Mouse (Mus musculus) heart, embryonic 15.5 days (tissue): ENCODE measurements at regions not wholly inside any gene's neighbourhood (a gene's known extent, or its start where the extent isn't known, plus 50 kb on each side); places are given as distances from the start of the nearest gene placed in this dataset.
A peak's percentile ranks its signal among the peaks of the same experiment; 100 is the strongest.

Experiments used
- ATAC-seq: fragments of 200-750 bp; cut with Nextera tagmentation; replicated peaks from 2 replicates; pipeline ENCODE4 v1.8.0; 2017; ENCODE audit warnings: low read depth, moderate TSS enrichment; ENCODE audit not compliant: insufficient number of reproducible peaks, insufficient read depth, low FRiP score
- H3K27ac ChIP-seq: fragments of 300-500 bp; sonication (generic); 2 replicates; pipeline ENCODE4 v1.5.1; 2015; ENCODE audit warnings: mild to moderate bottlenecking, inconsistent platforms
- H3K27me3 ChIP-seq: fragments of 300-500 bp; sonication (generic); 2 replicates; pipeline ENCODE4 v1.6.1; 2015; ENCODE audit warnings: inconsistent platforms
- H3K36me3 ChIP-seq: fragments of 300-500 bp; sonication (generic); 2 replicates; pipeline ENCODE4 v1.6.1; 2015; ENCODE audit warnings: mild to moderate bottlenecking, inconsistent platforms
- H3K4me1 ChIP-seq: fragments of 300-500 bp; sonication (generic); replicated peaks from 2 replicates; pipeline ENCODE4 v1.6.1; 2015; ENCODE audit warnings: inconsistent platforms
- H3K4me2 ChIP-seq: fragments of 300-500 bp; sonication (generic); 2 replicates; pipeline ENCODE4 v1.6.1; 2015; ENCODE audit warnings: inconsistent platforms, mild to moderate bottlenecking, moderate library complexity
- H3K4me3 ChIP-seq: fragments of 300-500 bp; sonication (generic); 2 replicates; pipeline ENCODE4 v1.5.1; 2015; ENCODE audit warnings: mild to moderate bottlenecking, inconsistent platforms
- H3K9ac ChIP-seq: fragments of 300-500 bp; sonication (generic); 2 replicates; pipeline ENCODE4 v1.6.1; 2015; ENCODE audit warnings: mild to moderate bottlenecking, inconsistent platforms
- H3K9me3 ChIP-seq: fragments of 300-500 bp; sonication (generic); replicated peaks from 2 replicates; pipeline ENCODE4 v1.6.1; 2016; ENCODE audit warnings: inconsistent platforms
- WGBS: fragments of 180-500 bp; shearing (Covaris S2); methylation state at CpG from one replicate; pipeline ENCODE4 v1.1.7; 2015; ENCODE audit warnings: mixed read lengths; 5-methylcytosine and 5-hydroxymethylcytosine counted together

DNA sequence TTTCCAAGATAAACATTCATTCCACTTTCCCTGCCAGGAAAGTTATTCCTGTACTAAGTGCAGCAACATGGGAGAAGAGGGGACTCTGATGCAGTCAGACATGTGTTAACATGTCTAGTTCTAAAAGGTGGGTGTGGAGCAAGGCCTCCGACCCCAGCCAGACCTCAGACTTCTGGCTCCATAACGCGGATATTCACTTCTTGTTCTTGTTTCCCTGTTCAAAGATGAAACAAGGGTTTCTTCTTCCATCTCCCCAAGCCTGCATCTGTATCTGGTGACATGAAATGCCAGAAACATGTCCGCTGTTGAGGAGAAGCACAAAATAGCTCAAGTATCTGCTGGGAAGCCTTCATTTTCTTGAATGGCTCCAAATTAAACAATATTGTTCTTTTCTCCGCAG, 147.6 kb upstream of the Nrp1 start:
- no peaks in the 10 kb centered on the region for H3K9me3 ChIP-seq
- H3K27ac ChIP-seq: peak overlapping the region; percentile 63
- H3K36me3 ChIP-seq: no peaks in the 10 kb centered on the region
- no peak overlapping the region for H3K4me2 ChIP-seq
- no peak for ATAC-seq
- H3K4me3 ChIP-seq: no peak overlapping the region
- H3K9ac ChIP-seq: no peak overlapping the region
- peaks cover 19% of the 10 kb centered on the region for H3K4me1 ChIP-seq
- no peaks in the 10 kb centered on the region for H3K27me3 ChIP-seq
- WGBS: 58% methylated on average over 5 of the region's 5 CpGs

DNA sequence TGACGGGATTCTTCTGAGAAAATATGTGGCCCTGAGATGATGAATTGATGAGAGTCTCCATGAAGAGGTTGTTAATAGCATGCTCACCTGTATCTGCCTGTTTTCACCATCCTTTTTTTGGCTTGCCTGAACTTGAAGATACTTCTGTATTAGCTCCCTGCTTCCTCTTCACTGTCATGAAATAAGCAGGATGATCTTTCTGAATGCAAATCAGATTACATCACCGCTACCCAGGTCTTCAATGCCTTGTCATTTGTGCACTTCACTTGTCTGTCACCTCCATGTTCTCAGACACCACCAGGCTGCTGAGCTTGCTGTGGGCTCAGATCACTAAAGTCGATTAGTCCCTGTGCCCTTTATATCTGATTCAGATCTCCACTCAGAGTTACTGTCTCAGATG, 146.2 kb upstream of the Nrp1 start:
- WGBS: 76% methylated on average over 3 of the region's 3 CpGs

DNA sequence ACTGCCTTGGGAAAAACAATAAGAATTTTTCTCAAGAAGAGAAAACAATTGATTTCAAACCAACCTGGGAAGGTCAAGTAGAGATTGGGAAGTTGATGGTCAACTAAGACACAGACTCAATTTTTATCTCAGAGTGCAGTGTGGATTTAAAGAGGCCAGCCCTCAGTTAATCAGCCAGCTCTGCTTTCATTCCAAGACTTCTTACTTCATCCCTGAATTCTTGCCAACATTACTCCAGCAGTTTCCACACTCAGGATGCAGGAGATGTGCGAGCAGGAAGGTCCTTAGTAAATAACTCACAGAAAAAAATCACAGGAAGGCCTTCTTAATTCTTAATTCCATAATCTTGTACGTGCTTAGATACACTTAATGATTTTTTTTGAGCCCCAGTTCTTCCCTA, 144.1 kb upstream of the Nrp1 start:
- peak overlapping the region; percentile 67 for H3K27ac ChIP-seq
- no peak overlapping the region for H3K9ac ChIP-seq
- H3K36me3 ChIP-seq: no peaks in the 10 kb centered on the region
- peaks cover 30% of the 10 kb centered on the region for H3K4me1 ChIP-seq
- H3K4me3 ChIP-seq: no peak overlapping the region
- H3K9me3 ChIP-seq: no peaks in the 10 kb centered on the region
- no peaks in the 10 kb centered on the region for H3K27me3 ChIP-seq
- no peak for ATAC-seq
- H3K4me2 ChIP-seq: no peak overlapping the region
- WGBS: 39% methylated on average over 2 of the region's 2 CpGs

More for the DNA sequence above, 146.2 kb upstream of the Nrp1 start:
- no peak for ATAC-seq
- no peak overlapping the region for H3K9ac ChIP-seq
- no peaks in the 10 kb centered on the region for H3K27me3 ChIP-seq
- H3K9me3 ChIP-seq: no peaks in the 10 kb centered on the region
- H3K4me1 ChIP-seq: peaks cover 19% of the 10 kb centered on the region
- H3K36me3 ChIP-seq: no peaks in the 10 kb centered on the region
- H3K4me2 ChIP-seq: no peak overlapping the region
- H3K27ac ChIP-seq: no peak overlapping the region
- H3K4me3 ChIP-seq: no peak overlapping the region

DNA sequence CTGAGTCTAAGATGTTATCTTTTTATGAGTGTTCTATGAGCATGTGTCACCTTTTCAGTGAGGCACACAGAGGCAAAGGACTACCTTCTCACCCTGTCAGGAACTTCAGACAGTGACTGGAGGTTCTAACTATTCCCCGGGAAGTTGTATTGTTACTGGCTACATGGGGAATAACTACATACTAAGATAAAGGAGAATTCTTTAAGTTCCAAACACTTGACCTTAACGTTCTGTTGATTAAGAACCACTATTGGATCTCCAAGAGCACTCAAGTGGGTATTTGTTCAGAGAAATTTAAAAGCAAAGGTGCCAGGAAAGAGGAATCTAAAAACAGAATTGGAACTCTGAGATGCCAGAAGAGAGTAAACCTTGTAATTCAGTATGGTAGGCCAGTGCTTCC, 139.5 kb upstream of the Nrp1 start:
- Histone ChIP-seq H3K4me2 (peak overlapping the region; percentile 16; the same call in 1 of the 2 replicates), H3K27me3 (no peaks in the 10 kb centered on the region), H3K9me3 (no peaks in the 10 kb centered on the region), H3K4me1 (peaks cover 40% of the 10 kb centered on the region), H3K9ac (no peak overlapping the region), H3K36me3 (no peaks in the 10 kb centered on the region), H3K4me3 (no peak overlapping the region), H3K27ac (peak overlapping the region; percentile 67)
- 24% methylated on average over 2 of the region's 2 CpGs for WGBS
- no peak for ATAC-seq

DNA sequence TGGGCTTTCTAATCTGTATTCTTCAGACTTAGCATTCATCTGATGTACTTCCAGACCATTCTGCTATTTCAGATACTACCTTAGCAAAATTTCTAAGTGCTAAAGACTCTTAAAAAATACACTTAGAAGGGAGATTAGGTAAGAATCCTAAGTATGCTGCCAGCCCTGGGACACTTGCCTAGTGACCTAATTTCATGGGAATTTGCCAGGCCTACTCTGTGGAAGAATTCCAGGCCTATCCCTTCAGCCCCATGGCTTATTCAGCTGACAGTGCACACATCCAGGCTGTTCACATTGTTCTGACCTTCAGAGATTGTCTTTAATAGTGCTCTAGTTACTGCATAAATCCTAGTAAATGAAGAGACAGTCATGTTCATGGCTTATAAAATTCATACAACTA, 138.9 kb upstream of the Nrp1 start:
- no peak overlapping the region for H3K9ac ChIP-seq
- peak overlapping the region; percentile 16; the same call in 1 of the 2 replicates for H3K4me2 ChIP-seq
- no peak overlapping the region for H3K4me3 ChIP-seq
- H3K4me1 ChIP-seq: peaks cover 34% of the 10 kb centered on the region
- no peaks in the 10 kb centered on the region for H3K27me3 ChIP-seq
- peak overlapping the region; percentile 67 for H3K27ac ChIP-seq
- H3K36me3 ChIP-seq: no peaks in the 10 kb centered on the region
- ATAC-seq: peak; percentile 91
- no peaks in the 10 kb centered on the region for H3K9me3 ChIP-seq

DNA sequence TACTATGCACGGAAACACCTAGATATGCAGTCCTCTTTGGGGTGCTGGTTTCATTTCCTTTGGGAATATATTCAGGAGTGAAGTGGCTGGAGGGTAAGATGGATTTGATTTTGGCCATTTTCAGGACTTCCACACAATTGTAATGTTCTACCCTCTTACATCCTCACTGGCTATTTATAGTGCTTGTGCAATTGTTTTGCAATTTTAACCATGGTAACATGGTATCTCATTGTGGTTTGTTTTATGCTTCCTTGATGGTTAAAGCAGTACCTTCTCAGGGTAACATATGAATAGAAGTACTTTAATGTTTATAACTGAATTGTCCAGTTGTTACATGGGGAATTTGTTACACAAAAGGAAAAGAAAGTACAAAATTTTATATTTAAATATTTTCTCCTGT, 135.3 kb upstream of the Nrp1 start:
- H3K27me3 ChIP-seq: no peaks in the 10 kb centered on the region
- no peaks in the 10 kb centered on the region for H3K9me3 ChIP-seq
- H3K27ac ChIP-seq: peak overlapping the region; percentile 62
- ATAC-seq: no peak
- no peaks in the 10 kb centered on the region for H3K36me3 ChIP-seq
- peaks cover 30% of the 10 kb centered on the region for H3K4me1 ChIP-seq
- no peak overlapping the region for H3K4me2 ChIP-seq
- no peak overlapping the region for H3K4me3 ChIP-seq
- no peak overlapping the region for H3K9ac ChIP-seq
- WGBS: 57% methylated on average over 1 of the region's 1 CpGs

DNA sequence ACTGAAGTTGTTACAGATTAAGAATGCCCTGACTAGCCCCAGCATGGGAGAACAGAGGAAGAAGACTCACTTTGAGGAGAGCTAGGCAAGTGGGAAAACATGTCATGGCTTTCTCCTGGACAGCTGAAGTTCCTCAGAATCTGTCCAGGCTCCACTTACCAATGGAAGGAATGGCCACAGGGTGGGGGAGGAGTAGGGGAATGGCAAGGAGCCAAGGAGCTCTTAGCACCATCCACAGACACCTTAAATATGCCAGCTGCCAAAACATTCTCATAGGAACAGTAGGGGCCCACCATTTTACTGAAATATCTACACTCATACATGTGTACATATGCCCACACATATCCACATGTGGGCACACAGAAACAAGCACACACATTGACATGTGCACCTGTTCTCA, 134.9 kb upstream of the Nrp1 start:
- H3K4me2 ChIP-seq: no peak overlapping the region
- ATAC-seq: peak; percentile 48; the same call in 1 of the 2 replicates

DNA sequence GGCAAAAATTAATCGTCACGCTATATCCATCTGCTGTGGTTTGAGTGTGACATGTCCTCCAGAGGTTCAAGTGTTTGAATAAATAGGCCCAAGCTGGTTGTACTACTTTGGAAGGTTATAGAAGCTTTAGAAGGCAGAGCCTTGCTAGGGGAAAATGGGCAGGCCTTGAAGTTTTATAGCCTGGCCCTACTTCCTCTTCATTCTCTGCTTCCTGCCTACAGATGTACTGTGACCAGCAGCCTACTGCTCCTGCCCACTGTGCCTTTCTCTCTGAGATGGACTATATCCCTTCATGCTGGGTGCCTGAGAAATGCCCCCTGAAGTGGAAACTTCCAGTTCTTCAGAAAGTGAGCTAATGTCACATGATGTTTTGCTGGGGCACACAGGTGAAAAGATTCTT, 133.3 kb upstream of the Nrp1 start:
- H3K4me2 ChIP-seq: no peak overlapping the region
- H3K27me3 ChIP-seq: no peaks in the 10 kb centered on the region
- H3K27ac ChIP-seq: peak overlapping the region; percentile 34; the same call in 1 of the 2 replicates
- no peak overlapping the region for H3K9ac ChIP-seq
- peaks cover 15% of the 10 kb centered on the region for H3K4me1 ChIP-seq
- no peaks in the 10 kb centered on the region for H3K36me3 ChIP-seq
- no peaks in the 10 kb centered on the region for H3K9me3 ChIP-seq
- WGBS: 96% methylated on average over 2 of the region's 2 CpGs
- ATAC-seq: no peak
- H3K4me3 ChIP-seq: no peak overlapping the region

More for the DNA sequence above, 134.9 kb upstream of the Nrp1 start:
- Histone ChIP-seq H3K4me3 (no peak overlapping the region), H3K9me3 (no peaks in the 10 kb centered on the region), H3K27me3 (no peaks in the 10 kb centered on the region), H3K9ac (no peak overlapping the region), H3K36me3 (no peaks in the 10 kb centered on the region), H3K4me1 (peaks cover 30% of the 10 kb centered on the region), H3K27ac (peak overlapping the region; percentile 62)

DNA sequence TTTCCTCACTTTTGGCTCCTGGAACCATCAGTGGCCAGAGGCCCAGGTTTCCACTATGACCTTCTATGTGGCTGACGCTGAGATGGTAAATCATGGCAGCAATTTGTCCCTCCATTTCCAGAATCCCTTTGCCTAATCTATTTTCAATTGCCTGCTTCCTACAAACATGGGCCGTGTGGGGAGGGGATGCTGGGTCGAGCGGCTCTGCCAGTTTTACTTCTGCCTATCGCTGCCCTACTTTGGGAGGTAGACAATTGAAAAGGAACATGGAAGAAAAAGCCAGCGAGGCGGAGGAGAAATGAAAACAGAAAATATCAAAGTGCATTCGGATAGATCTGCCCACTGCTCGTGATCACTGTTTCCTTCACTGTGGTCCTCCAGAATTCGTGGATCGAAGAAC, 123.3 kb upstream of the Nrp1 start:
- H3K36me3 ChIP-seq: no peaks in the 10 kb centered on the region
- 81% methylated on average over 11 of the region's 11 CpGs for WGBS
- no peak overlapping the region for H3K4me2 ChIP-seq
- no peak overlapping the region for H3K27ac ChIP-seq
- H3K4me1 ChIP-seq: peaks cover 6% of the 10 kb centered on the region; the same call in 1 of the 2 replicates
- no peak for ATAC-seq
- no peaks in the 10 kb centered on the region for H3K9me3 ChIP-seq
- no peak overlapping the region for H3K4me3 ChIP-seq
- no peaks in the 10 kb centered on the region for H3K27me3 ChIP-seq
- H3K9ac ChIP-seq: no peak overlapping the region

DNA sequence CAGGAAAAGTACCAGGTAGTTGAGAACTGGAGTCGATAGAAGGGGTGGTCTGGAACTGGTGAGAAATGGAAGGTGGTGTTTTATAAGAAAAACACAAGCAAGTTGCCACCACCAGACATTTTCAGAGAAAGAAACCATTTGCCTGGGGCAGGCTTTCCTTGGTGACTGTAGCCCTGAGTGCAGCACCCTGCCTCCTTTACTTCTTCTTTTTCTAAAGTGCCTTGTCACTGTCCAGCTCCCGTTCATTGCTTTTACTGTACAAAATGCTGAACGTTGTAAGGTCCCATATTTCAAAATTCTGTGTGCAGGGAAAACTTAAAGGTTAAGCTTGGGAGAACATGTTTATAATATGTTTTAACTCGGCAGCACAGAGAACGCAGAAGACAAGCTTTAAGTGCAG, 122.9 kb upstream of the Nrp1 start:
- no peak for ATAC-seq
- Histone ChIP-seq H3K4me2 (no peak overlapping the region), H3K4me1 (peaks cover 6% of the 10 kb centered on the region; the same call in 1 of the 2 replicates), H3K27me3 (no peaks in the 10 kb centered on the region), H3K9ac (no peak overlapping the region), H3K4me3 (no peak overlapping the region), H3K9me3 (no peaks in the 10 kb centered on the region), H3K27ac (no peak overlapping the region), H3K36me3 (no peaks in the 10 kb centered on the region)
- 65% methylated on average over 5 of the region's 5 CpGs for WGBS

DNA sequence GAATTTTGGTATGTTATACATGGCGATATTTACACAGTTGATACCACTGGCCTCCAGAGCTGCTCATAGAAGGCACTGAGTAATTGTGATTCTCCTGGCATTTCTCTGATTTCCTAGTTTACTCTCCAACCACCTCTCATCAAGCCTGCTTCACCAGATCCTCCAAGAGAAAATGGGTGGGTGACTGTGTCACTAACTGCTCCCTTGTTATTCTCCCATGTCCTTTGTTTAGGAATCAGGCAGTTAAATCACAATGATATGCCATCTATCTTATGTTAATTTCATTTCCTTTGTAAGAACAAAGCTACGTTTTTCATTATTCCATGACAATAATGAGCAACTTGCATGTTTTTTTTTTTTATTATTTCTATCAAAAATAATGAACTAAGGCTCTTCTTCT, 122.3 kb upstream of the Nrp1 start:
- no peak for ATAC-seq
- 86% methylated on average over 2 of the region's 2 CpGs for WGBS
- Histone ChIP-seq H3K27me3 (no peaks in the 10 kb centered on the region), H3K9me3 (no peaks in the 10 kb centered on the region), H3K4me1 (peaks cover 6% of the 10 kb centered on the region; the same call in 1 of the 2 replicates), H3K27ac (no peak overlapping the region), H3K4me3 (no peak overlapping the region), H3K36me3 (no peaks in the 10 kb centered on the region), H3K9ac (no peak overlapping the region), H3K4me2 (no peak overlapping the region)

DNA sequence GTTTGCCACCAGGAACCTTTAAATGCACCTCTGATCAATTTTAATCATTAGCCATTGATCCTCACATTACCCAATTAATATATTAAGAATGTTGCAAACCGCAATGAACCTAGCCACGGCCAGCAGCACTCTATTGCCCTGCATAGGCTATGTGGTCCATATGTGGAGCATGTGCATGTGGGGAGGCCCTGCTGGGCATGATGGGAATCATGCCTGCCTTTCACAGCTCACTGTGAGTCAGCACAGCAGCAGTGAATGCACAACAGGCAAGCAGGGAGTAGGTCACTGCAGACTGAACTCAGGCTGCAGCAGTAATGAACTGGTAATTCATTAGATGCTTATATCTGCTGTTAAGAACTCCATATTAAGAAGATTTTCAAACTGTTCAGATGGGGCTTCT, 119.5 kb upstream of the Nrp1 start:
- H3K4me3 ChIP-seq: no peak overlapping the region
- H3K9me3 ChIP-seq: no peaks in the 10 kb centered on the region
- H3K9ac ChIP-seq: no peak overlapping the region
- no peak overlapping the region for H3K27ac ChIP-seq
- H3K4me2 ChIP-seq: no peak overlapping the region
- 99% methylated on average over 2 of the region's 2 CpGs for WGBS
- H3K27me3 ChIP-seq: no peaks in the 10 kb centered on the region
- peaks cover 6% of the 10 kb centered on the region; the same call in 1 of the 2 replicates for H3K4me1 ChIP-seq
- H3K36me3 ChIP-seq: no peaks in the 10 kb centered on the region
- no peak for ATAC-seq
